Mouse (Mus musculus) cerebellum, postnatal 14 days (tissue): ENCODE data around the gene Mamdc2.

Experiments
- DNase-seq, 2 experiments: peaks; one replicate each; pipeline ENCODE4 v3.0.0; 2021; ENCODE audit warnings: mixed read lengths in 2 of 2

Gene Mamdc2

DNA sequence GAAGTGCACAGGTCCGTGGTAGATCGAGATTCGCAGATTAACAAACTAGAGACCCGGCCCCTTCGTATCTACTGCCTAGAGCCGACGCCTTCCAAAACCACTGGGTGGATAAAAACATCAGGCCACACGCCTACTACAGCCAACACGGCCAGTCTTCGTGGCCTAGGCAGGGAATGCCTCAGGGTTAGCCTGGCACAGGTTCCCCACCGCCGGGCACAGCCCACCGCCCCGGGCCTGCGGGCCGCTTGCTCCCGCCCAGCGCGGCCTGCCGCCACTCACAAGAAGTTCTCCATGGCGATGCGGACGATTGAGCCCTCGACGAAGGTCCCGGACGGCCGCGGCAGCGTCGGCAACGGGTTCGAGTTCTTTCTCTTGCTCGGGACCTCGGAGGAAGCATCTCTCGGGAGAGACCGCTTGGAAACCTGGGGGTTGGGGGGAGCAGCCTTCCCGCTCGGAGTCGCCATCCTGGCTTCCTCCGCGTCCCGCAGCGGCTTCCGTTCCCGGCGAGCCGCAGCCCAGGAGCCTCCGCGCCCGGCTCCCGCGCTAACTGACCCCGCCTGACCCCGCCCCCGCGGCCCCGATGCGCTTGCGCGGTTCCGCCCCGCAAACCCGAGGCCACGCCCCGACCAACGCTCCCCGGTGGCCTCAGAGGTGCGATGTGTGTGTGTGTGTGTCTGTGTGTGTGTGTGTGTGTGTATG is 174.7 kb downstream of the Mamdc2 start, which contains the start of gene Smc5:
TSS of gene Smc5 (minus strand) at position 543 of the 699 bp plus-strand sequence.
- DNase-seq, result peak; percentile 93 to 95

DNA sequence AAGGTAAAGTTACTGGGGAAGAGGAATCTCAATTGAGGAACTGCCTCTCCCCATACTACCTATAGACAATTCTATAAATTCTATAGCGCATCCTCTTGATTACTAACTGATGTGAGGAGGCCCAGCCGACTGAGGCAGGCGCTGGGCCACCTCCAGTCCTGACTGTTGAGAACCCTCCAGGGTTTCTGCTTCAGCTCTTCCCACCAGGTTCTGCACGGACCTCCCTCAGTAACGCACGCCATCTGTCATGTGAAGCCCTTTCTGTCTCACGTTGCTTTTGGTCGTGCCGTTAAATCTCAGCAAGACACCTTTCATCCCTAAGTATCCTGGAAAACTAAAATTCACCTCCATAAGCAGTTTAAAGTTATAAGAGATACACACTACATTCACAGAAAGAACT is 191.5 kb downstream of the Mamdc2 start:
- peak in 1 of 2 experiments; percentile 37 for DNase-seq
